Mouse (Mus musculus) liver, embryonic 14.5 days (tissue): ENCODE data around the gene Dock8. TPM values are rescaled to one million over a fixed set of nuclear protein-coding genes. Genes with fewer than 3 reads are reported as not detected.
A peak's percentile ranks its signal among the peaks of the same experiment; 100 is the strongest.

Source experiments
- ATAC-seq: fragments of 200-750 bp; cut with Nextera tagmentation; 2 replicates; pipeline ENCODE4 v1.8.0; 2017; ENCODE audit warnings: moderate number of reproducible peaks, mild to moderate bottlenecking, moderate library complexity; ENCODE audit not compliant: insufficient read depth
- DNase-seq, 3 experiments: peaks; one replicate each; pipeline ENCODE4 v3.0.0-alpha.2; 2012 to 2013; ENCODE audit warnings: low read depth in 3 of 3, low spot score in 3 of 3
- H3K27ac ChIP-seq: fragments of 300-500 bp; sonication (generic); 2 replicates; pipeline ENCODE4 v1.5.1; 2014; ENCODE audit warnings: moderate library complexity, mild to moderate bottlenecking, control low read depth, inconsistent platforms
- H3K27me3 ChIP-seq: fragments of 300-500 bp; sonication (generic); 2 replicates; pipeline ENCODE4 v1.6.1; 2014; ENCODE audit warnings: mild to moderate bottlenecking, low read length, moderate library complexity; ENCODE audit not compliant: control insufficient read depth, insufficient read depth
- H3K36me3 ChIP-seq: fragments of 300-500 bp; sonication (generic); replicated peaks from 2 replicates; pipeline ENCODE4 v1.6.1; 2014; ENCODE audit warnings: low read depth; ENCODE audit not compliant: control insufficient read depth, insufficient read depth
- H3K4me1 ChIP-seq, 2 experiments: fragments of 200-500 bp in 1 of 2; fragments of 300-500 bp in 1 of 2; sonication (generic) in 1 of 2; replicated peaks; 2 replicates each; pipeline ENCODE4 v1.6.1; 2012 to 2014; ENCODE audit warnings: antibody characterized with exemption in 1 of 2, inconsistent platforms in 1 of 2, low read length in 1 of 2; ENCODE audit not compliant: control insufficient read depth in 2 of 2, insufficient read depth in 2 of 2
- H3K4me2 ChIP-seq: fragments of 300-500 bp; sonication (generic); 2 replicates; pipeline ENCODE4 v1.6.1; 2014; ENCODE audit warnings: low read depth, mild to moderate bottlenecking, control low read depth, moderate library complexity
- H3K4me3 ChIP-seq, 2 experiments: fragments of 200-500 bp in 1 of 2; fragments of 300-500 bp in 1 of 2; sonication (generic) in 1 of 2; 2 replicates each; pipeline ENCODE4 v1.5.1; 2012 to 2014; ENCODE audit warnings: low read depth in 2 of 2, low read length in 2 of 2, mild to moderate bottlenecking in 2 of 2, control low read depth in 1 of 2, inconsistent platforms in 1 of 2, moderate library complexity in 1 of 2; ENCODE audit not compliant: insufficient read depth in 1 of 2
- H3K9ac ChIP-seq: fragments of 300-500 bp; sonication (generic); replicated peaks from 2 replicates; pipeline ENCODE4 v1.6.1; 2014; ENCODE audit warnings: mild to moderate bottlenecking, control low read depth, moderate library complexity
- H3K9me3 ChIP-seq: fragments of 300-500 bp; sonication (generic); 2 replicates; pipeline ENCODE4 v1.6.1; 2016; ENCODE audit warnings: low read length, mixed read lengths; ENCODE audit not compliant: control insufficient read depth
- CTCF ChIP-seq: IDR thresholded peaks from 2 replicates; pipeline ENCODE4 v1.5.1; 2016; ENCODE audit warnings: antibody characterized with exemption, low read depth, control low read depth
- EP300 ChIP-seq: IDR thresholded peaks from 2 replicates; pipeline ENCODE4 v1.6.1; 2016; ENCODE audit warnings: antibody characterized with exemption, low read depth
- WGBS: fragments of 180-500 bp; shearing (Covaris S2); extraction: QIAGEN DNeasy Blood & Tissue Kit; methylation state at CpG from one replicate; pipeline ENCODE4 v1.1.7; 2014; ENCODE audit not compliant: insufficient replicate concordance; 5-methylcytosine and 5-hydroxymethylcytosine counted together
- polyA plus RNA-seq, 2 experiments: library from polyadenylated mRNA; depleted of rRNA in 1 of 2; stranded (reverse) in 1 of 2; unstranded in 1 of 2; fragments of >200 nt; fragmentation: Nextera tagmentation in 1 of 2; extraction: Ambion mirVana in 1 of 2; gene quantifications; 2 replicates each; pipeline versions ENCODE4 v1.2.1 to v1.2.3; 2012 to 2014

Gene Dock8
- polyA plus RNA-seq, 2 experiments, result 3.4 to 5.9 TPM

GRCm38 (mm10) chr19:25062857-25063240, 63.5 kb downstream of the Dock8 start:
- H3K27me3 ChIP-seq, result no peaks in the 10 kb centered on the region
- WGBS, result 57% methylated on average over 2 of the region's 2 CpGs
- ATAC-seq, result no peak
- DNase-seq, result no peak
- no peaks in the 10 kb centered on the region for H3K9me3 ChIP-seq
- H3K36me3 ChIP-seq, result no peaks in the 10 kb centered on the region
- no peak overlapping the region for H3K9ac ChIP-seq
- TF ChIP-seq CTCF (no peak), EP300 (no peak)
- no peak overlapping the region for H3K4me2 ChIP-seq
- no peak overlapping the region for H3K27ac ChIP-seq
- no peak overlapping the region for H3K4me3 ChIP-seq
- H3K4me1 ChIP-seq, result no peaks in the 10 kb centered on the region

- H3K36me3 ChIP-seq, result no peaks in the 10 kb centered on the region
- no peak overlapping the region for H3K27ac ChIP-seq
- DNase-seq (no peak), ATAC-seq (no peak)
- H3K4me3 ChIP-seq, result no peak overlapping the region
- TF ChIP-seq EP300 (no peak), CTCF (no peak)
- peaks cover 0 to 3% of the 10 kb centered on the region in 2 experiments; a peak in 1 of 4 replicates for H3K4me1 ChIP-seq
- H3K9me3 ChIP-seq, result no peaks in the 10 kb centered on the region
- 79% methylated on average over 9 of the region's 9 CpGs for whole genome bisulfite sequencing
- no peak overlapping the region for H3K4me2 ChIP-seq
- H3K27me3 ChIP-seq, result no peaks in the 10 kb centered on the region
- H3K9ac ChIP-seq, result no peak overlapping the region
Measured at GRCm38 (mm10) chr19:25066229-25066628, 66.9 kb downstream of the Dock8 start.

GRCm38 (mm10) chr19:25068518-25068917, 69.2 kb downstream of the Dock8 start:
- H3K4me1 ChIP-seq, result peaks cover 0 to 3% of the 10 kb centered on the region in 2 experiments; a peak in 1 of 4 replicates
- H3K36me3 ChIP-seq, result no peaks in the 10 kb centered on the region
- ATAC-seq, result no peak
- TF ChIP-seq EP300 (0 out of 2 replicates have a peak, but pooled peaks have one; percentile 27), CTCF (no peak)
- no peaks in the 10 kb centered on the region for H3K27me3 ChIP-seq
- DNase-seq, result no peak
- H3K27ac ChIP-seq, result no peak overlapping the region
- 20% methylated on average over 8 of the region's 8 CpGs for WGBS
- H3K9ac ChIP-seq, result no peak overlapping the region
- no peak overlapping the region for H3K4me3 ChIP-seq
- H3K4me2 ChIP-seq, result no peak overlapping the region
- no peaks in the 10 kb centered on the region for H3K9me3 ChIP-seq

- H3K36me3 ChIP-seq, result no peaks in the 10 kb centered on the region
- H3K4me1 ChIP-seq, result peaks cover 0 to 3% of the 10 kb centered on the region in 2 experiments; a peak in 1 of 4 replicates
- WGBS, result 59% methylated on average over 9 of the region's 9 CpGs
- H3K9ac ChIP-seq, result no peak overlapping the region
- no peak for DNase-seq
- no peak overlapping the region for H3K4me2 ChIP-seq
- no peak overlapping the region for H3K27ac ChIP-seq
- no peaks in the 10 kb centered on the region for H3K9me3 ChIP-seq
- no peak overlapping the region for H3K4me3 ChIP-seq
- TF ChIP-seq CTCF (no peak), EP300 (no peak)
- no peaks in the 10 kb centered on the region for H3K27me3 ChIP-seq
- no peak for ATAC-seq
Measured at GRCm38 (mm10) chr19:25072521-25072920, 73.2 kb downstream of the Dock8 start.

GRCm38 (mm10) chr19:25074741-25075140, 75.4 kb downstream of the Dock8 start:
- TF ChIP-seq EP300 (no peak), CTCF (no peak)

More at GRCm38 (mm10) chr19:25074741-25075140, 75.4 kb downstream of the Dock8 start:
- Histone ChIP-seq H3K4me3 (no peak overlapping the region), H3K4me1 (no peaks in the 10 kb centered on the region), H3K27me3 (no peaks in the 10 kb centered on the region), H3K27ac (no peak overlapping the region), H3K36me3 (no peaks in the 10 kb centered on the region), H3K9me3 (no peaks in the 10 kb centered on the region), H3K4me2 (no peak overlapping the region), H3K9ac (no peak overlapping the region)
- DNase-seq (no peak), ATAC-seq (no peak)
- 67% methylated on average over 6 of the region's 6 CpGs for WGBS
